Mouse (Mus musculus) E14TG2a.4 (cell line): ENCODE data around the gene Il10.

Experiments
- CTCF ChIP-seq: conservative IDR thresholded peaks from 2 replicates; pipeline ENCODE4 v1.5.1; 2014; ENCODE audit warnings: low read length
- POU5F1 ChIP-seq: IDR thresholded peaks from 2 replicates; pipeline ENCODE4 v1.6.1; 2014; ENCODE audit warnings: low read length, borderline replicate concordance

DNA sequence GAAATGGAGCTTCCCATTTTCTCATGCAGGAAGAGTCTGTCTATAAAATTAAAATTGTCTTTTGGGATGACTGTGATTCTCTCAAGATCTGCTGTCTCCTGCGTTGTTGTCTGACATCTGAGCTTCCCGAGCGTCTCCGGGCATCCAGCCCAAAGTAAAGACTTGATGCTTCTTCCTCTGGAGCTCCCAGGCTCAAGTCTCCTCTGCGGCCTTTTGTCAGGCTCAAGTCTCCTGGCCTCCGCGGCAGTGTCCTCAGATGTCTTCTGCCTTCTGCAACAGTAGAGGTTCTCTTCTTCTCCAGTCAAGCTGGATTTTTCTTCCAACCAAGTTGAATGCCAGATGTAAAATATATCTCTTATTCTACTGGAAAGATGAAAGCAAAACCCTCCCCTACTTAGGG, 49.4 kb downstream of the Il10 start:
- TF ChIP-seq CTCF, result no peak
- no peak for TF ChIP-seq POU5F1
